Mouse (Mus musculus) heart, postnatal 0 days (tissue): ENCODE measurements at regions not wholly inside any gene's neighbourhood (a gene's known extent, or its start where the extent isn't known, plus 50 kb on each side); places are given as distances from the start of the nearest gene placed in this dataset.

Source experiments
- ATAC-seq: fragments of 200-750 bp; cut with Nextera tagmentation; 2 replicates; pipeline ENCODE4 v1.8.0; 2017; ENCODE audit warnings: low read depth, moderate number of reproducible peaks, moderate library complexity; ENCODE audit not compliant: insufficient read depth
- DNase-seq: peaks from one replicate; pipeline ENCODE4 v3.0.0-alpha.2; 2016; ENCODE audit warnings: low spot score
- H3K27ac ChIP-seq: fragments of 300-500 bp; sonication (generic); 2 replicates; pipeline ENCODE4 v1.5.1; 2014; ENCODE audit warnings: low read depth, mild to moderate bottlenecking
- H3K27me3 ChIP-seq: fragments of 300-500 bp; sonication (generic); 2 replicates; pipeline ENCODE4 v1.6.1; 2014; ENCODE audit warnings: low read length, mixed read lengths; ENCODE audit not compliant: control insufficient read depth, insufficient read depth
- H3K36me3 ChIP-seq: fragments of 300-500 bp; sonication (generic); replicated peaks from 2 replicates; pipeline ENCODE4 v1.6.1; 2014; ENCODE audit warnings: low read length, mixed read lengths; ENCODE audit not compliant: control insufficient read depth, insufficient read depth
- H3K4me1 ChIP-seq: fragments of 300-500 bp; sonication (generic); 2 replicates; pipeline ENCODE4 v1.6.1; 2014; ENCODE audit warnings: antibody characterized with exemption; ENCODE audit not compliant: control insufficient read depth, insufficient read depth
- H3K4me2 ChIP-seq: fragments of 300-500 bp; sonication (generic); 2 replicates; pipeline ENCODE4 v1.6.1; 2014; ENCODE audit warnings: low read depth, mild to moderate bottlenecking, low read length, moderate library complexity
- H3K4me3 ChIP-seq: fragments of 300-500 bp; sonication (generic); 2 replicates; pipeline ENCODE4 v1.5.1; 2014; ENCODE audit warnings: low read depth, low read length
- H3K9ac ChIP-seq: fragments of 300-500 bp; sonication (generic); replicated peaks from 2 replicates; pipeline ENCODE4 v1.6.1; 2014; ENCODE audit warnings: low read depth, low read length, mixed read lengths
- H3K9me3 ChIP-seq: fragments of 300-500 bp; sonication (generic); replicated peaks from 2 replicates; pipeline ENCODE4 v1.6.1; 2016; ENCODE audit warnings: low read length; ENCODE audit not compliant: control insufficient read depth
- CTCF ChIP-seq: IDR thresholded peaks from 2 replicates; pipeline ENCODE4 v1.5.1; 2016; ENCODE audit warnings: antibody characterized with exemption, control low read depth, low read depth
- EP300 ChIP-seq: IDR thresholded peaks from 2 replicates; pipeline ENCODE4 v1.6.1; 2016; ENCODE audit warnings: antibody characterized with exemption, low read depth
- WGBS: fragments of 180-500 bp; shearing (Covaris S2); extraction: QIAGEN DNeasy Blood & Tissue Kit; methylation state at CpG from one replicate; pipeline ENCODE4 v1.1.7; 2014; 5-methylcytosine and 5-hydroxymethylcytosine counted together

GRCm38 (mm10) chr4:106167716-106168115, 148.3 kb upstream of the Usp24 start:
- Histone ChIP-seq H3K4me1 (no peaks in the 10 kb centered on the region), H3K9me3 (0 out of 2 replicates have a peak, but pooled peaks cover 8% of the 10 kb centered on the region), H3K4me2 (no peak overlapping the region), H3K27ac (no peak overlapping the region), H3K4me3 (no peak overlapping the region), H3K36me3 (no peaks in the 10 kb centered on the region), H3K27me3 (no peaks in the 10 kb centered on the region), H3K9ac (no peak overlapping the region)
- 64% methylated on average over 4 of the region's 4 CpGs for WGBS
- DNase-seq (no peak), ATAC-seq (no peak)
- peak; percentile 30; the same call in 1 of the 2 replicates for TF ChIP-seq CTCF
- TF ChIP-seq EP300: no peak

- Histone ChIP-seq H3K4me3 (no peak overlapping the region), H3K27me3 (no peaks in the 10 kb centered on the region), H3K36me3 (no peaks in the 10 kb centered on the region), H3K9ac (no peak overlapping the region), H3K27ac (no peak overlapping the region), H3K4me1 (no peaks in the 10 kb centered on the region), H3K9me3 (0 out of 2 replicates have a peak, but pooled peaks cover 8% of the 10 kb centered on the region), H3K4me2 (no peak overlapping the region)
- TF ChIP-seq CTCF: no peak
- no peak for TF ChIP-seq EP300
- WGBS: 82% methylated on average over 6 of the region's 6 CpGs
- no peak for ATAC-seq
- no peak for DNase-seq
Observed at GRCm38 (mm10) chr4:106168741-106169140, 147.3 kb upstream of the Usp24 start.

- Histone ChIP-seq H3K27ac (no peak overlapping the region), H3K36me3 (no peaks in the 10 kb centered on the region), H3K4me3 (no peak overlapping the region), H3K4me2 (no peak overlapping the region), H3K9ac (no peak overlapping the region), H3K9me3 (0 out of 2 replicates have a peak, but pooled peaks cover 8% of the 10 kb centered on the region), H3K4me1 (no peaks in the 10 kb centered on the region), H3K27me3 (no peaks in the 10 kb centered on the region)
- 93% methylated on average over 4 of the region's 4 CpGs for WGBS
- ATAC-seq (no peak), DNase-seq (no peak)
- TF ChIP-seq CTCF: no peak
- no peak for TF ChIP-seq EP300
Observed at GRCm38 (mm10) chr4:106169466-106169865, 146.5 kb upstream of the Usp24 start.

GRCm38 (mm10) chr4:106170731-106171130, 145.3 kb upstream of the Usp24 start:
- WGBS: 22% methylated on average over 8 of the region's 8 CpGs
- no peak overlapping the region for H3K27ac ChIP-seq

GRCm38 (mm10) chr4:106175352-106175751, 140.7 kb upstream of the Usp24 start:
- TF ChIP-seq EP300 (no peak), CTCF (no peak)
- Histone ChIP-seq H3K36me3 (no peaks in the 10 kb centered on the region), H3K4me1 (peaks cover 10% of the 10 kb centered on the region), H3K9ac (no peak overlapping the region), H3K27me3 (no peaks in the 10 kb centered on the region), H3K4me2 (no peak overlapping the region), H3K9me3 (0 out of 2 replicates have a peak, but pooled peaks cover 4% of the 10 kb centered on the region), H3K4me3 (no peak overlapping the region), H3K27ac (no peak overlapping the region)
- ATAC-seq (no peak), DNase-seq (no peak)
- WGBS: 20% methylated on average over 5 of the region's 5 CpGs

More at GRCm38 (mm10) chr4:106170731-106171130, 145.3 kb upstream of the Usp24 start:
- DNase-seq (no peak), ATAC-seq (no peak)
- 0 out of 2 replicates have a peak, but pooled peaks cover 8% of the 10 kb centered on the region for H3K9me3 ChIP-seq
- no peaks in the 10 kb centered on the region for H3K36me3 ChIP-seq
- H3K27me3 ChIP-seq: no peaks in the 10 kb centered on the region
- H3K4me3 ChIP-seq: no peak overlapping the region
- TF ChIP-seq EP300 (no peak), CTCF (no peak)
- H3K9ac ChIP-seq: no peak overlapping the region
- H3K4me1 ChIP-seq: peaks cover 8% of the 10 kb centered on the region
- H3K4me2 ChIP-seq: no peak overlapping the region

GRCm38 (mm10) chr4:106185745-106186501, 130.1 kb upstream of the Usp24 start:
- H3K9me3 ChIP-seq: 0 out of 2 replicates have a peak, but pooled peaks cover 3% of the 10 kb centered on the region
- no peak overlapping the region for H3K27ac ChIP-seq
- DNase-seq: peak; percentile 35

More at GRCm38 (mm10) chr4:106185745-106186501, 130.1 kb upstream of the Usp24 start:
- ATAC-seq: no peak
- Histone ChIP-seq H3K9ac (no peak overlapping the region), H3K4me2 (no peak overlapping the region), H3K36me3 (no peaks in the 10 kb centered on the region), H3K27me3 (no peaks in the 10 kb centered on the region), H3K4me3 (no peak overlapping the region), H3K4me1 (no peaks in the 10 kb centered on the region)
- TF ChIP-seq CTCF: no peak
- TF ChIP-seq EP300: no peak
- 80% methylated on average over 13 of the region's 13 CpGs for WGBS
